Mouse (Mus musculus) CH12.LX (cell line): Measurements from ENCODE around the gene Sox10. TPM values are rescaled to one million over a fixed set of nuclear protein-coding genes. Genes with fewer than 3 reads are reported as not detected.
A peak's percentile ranks its signal among the peaks of the same experiment; 100 is the strongest.

Experiments
- DNase-seq: peaks from one replicate; pipeline ENCODE4 v3.0.0-alpha.2; 2013; ENCODE audit errors: extremely low read depth
- H3K27ac ChIP-seq: 2 replicates; pipeline ENCODE4 v1.5.1; 2012; ENCODE audit warnings: low read depth, mild to moderate bottlenecking, control low read depth, moderate library complexity; ENCODE audit not compliant: insufficient read depth
- H3K27me3 ChIP-seq: replicated peaks from 2 replicates; pipeline ENCODE3; 2012; ENCODE audit warnings: inconsistent platforms
- H3K36me3 ChIP-seq, 2 experiments: replicated peaks in 1 of 2; 2 replicates each; pipeline versions ENCODE3 to v1.6.1; 2012; ENCODE audit warnings: inconsistent platforms in 1 of 2, low read length in 1 of 2, mild to moderate bottlenecking in 1 of 2, mixed read lengths in 1 of 2, moderate library complexity in 1 of 2; ENCODE audit not compliant: control insufficient read depth in 1 of 2, insufficient read depth in 1 of 2
- H3K4me1 ChIP-seq, 2 experiments: 2 replicates each; pipeline ENCODE4 v1.6.1; 2012; ENCODE audit warnings: inconsistent platforms in 1 of 2, moderate library complexity in 1 of 2; ENCODE audit not compliant: insufficient read depth in 2 of 2, control insufficient read depth in 1 of 2
- H3K4me2 ChIP-seq: 2 replicates; pipeline ENCODE4 v1.6.1; 2012; ENCODE audit warnings: low read depth, mild to moderate bottlenecking, control low read depth; ENCODE audit not compliant: poor library complexity, insufficient read depth, severe bottlenecking
- H3K4me3 ChIP-seq, 3 experiments: fragments of 150-350 bp in 1 of 3; sonication (generic) in 1 of 3; replicated peaks in 1 of 3; 2 replicates each; pipeline versions ENCODE3 to v1.5.1; 2011 to 2012; ENCODE audit warnings: low read depth in 2 of 3, low read length in 2 of 3, mild to moderate bottlenecking in 2 of 3, moderate library complexity in 2 of 3, control low read depth in 1 of 3, improper control_type of control experiment in 1 of 3, inconsistent platforms in 1 of 3, mixed read lengths in 1 of 3; ENCODE audit not compliant: poor library complexity in 1 of 3
- H3K79me2 ChIP-seq: replicated peaks from 2 replicates; pipeline ENCODE4 v1.6.1; 2012; ENCODE audit warnings: mild to moderate bottlenecking, moderate library complexity; ENCODE audit not compliant: control insufficient read depth, poor library complexity, insufficient read depth, severe bottlenecking; ENCODE audit errors: extremely low read depth
- H3K9ac ChIP-seq: 2 replicates; pipeline ENCODE4 v1.6.1; 2012; ENCODE audit warnings: low read depth, mild to moderate bottlenecking, control low read depth, moderate library complexity; ENCODE audit not compliant: insufficient read depth
- H3K9me3 ChIP-seq: replicated peaks from 2 replicates; pipeline ENCODE3; 2012; ENCODE audit warnings: low read length, inconsistent platforms, mixed read lengths
- CHD1 ChIP-seq: IDR thresholded peaks from 2 replicates; pipeline ENCODE4 v1.6.1; 2012; ENCODE audit warnings: low read depth, low read length, improper control_type of control experiment, inconsistent platforms
- CTCF ChIP-seq, 2 experiments: IDR thresholded peaks in 1 of 2; conservative IDR thresholded peaks in 1 of 2; 2 replicates each; pipeline ENCODE4 v1.5.1; 2011 to 2012; ENCODE audit warnings: low read depth in 2 of 2, low read length in 2 of 2, improper control_type of control experiment in 1 of 2, inconsistent platforms in 1 of 2, mild to moderate bottlenecking in 1 of 2, moderate library complexity in 1 of 2
- MAX ChIP-seq: IDR thresholded peaks from 2 replicates; pipeline ENCODE4 v1.6.1; 2011; ENCODE audit warnings: low read length, improper control_type of control experiment
- MXI1 ChIP-seq: IDR thresholded peaks from 2 replicates; pipeline ENCODE4 v1.6.1; 2011; ENCODE audit warnings: mild to moderate bottlenecking, low read depth, low read length, improper control_type of control experiment
- NELFE ChIP-seq: IDR thresholded peaks from 2 replicates; pipeline ENCODE4 v1.6.1; 2011; ENCODE audit warnings: low read depth, low read length, improper control_type of control experiment
- PAX5 ChIP-seq: IDR thresholded peaks from 2 replicates; pipeline ENCODE4 v1.6.1; 2012; ENCODE audit warnings: low read length, inconsistent platforms, mixed read lengths
- POLR2A ChIP-seq: IDR thresholded peaks from 2 replicates; pipeline ENCODE4 v1.6.1; 2011; ENCODE audit warnings: low read depth, mild to moderate bottlenecking, improper control_type of control experiment, low read length
- RAD21 ChIP-seq: IDR thresholded peaks from 2 replicates; pipeline ENCODE4 v1.6.1; 2011; ENCODE audit warnings: low read depth, mild to moderate bottlenecking, low read length, improper control_type of control experiment, moderate library complexity
- SIN3A ChIP-seq: IDR thresholded peaks from 2 replicates; pipeline ENCODE4 v1.6.1; 2012; ENCODE audit warnings: low read length, improper control_type of control experiment, inconsistent platforms
- UBTF ChIP-seq: IDR thresholded peaks from 2 replicates; pipeline ENCODE4 v1.6.1; 2012; ENCODE audit warnings: low read depth, mild to moderate bottlenecking, inconsistent platforms, low read length, improper control_type of control experiment, moderate library complexity
- USF1 ChIP-seq: IDR thresholded peaks from 2 replicates; pipeline ENCODE4 v1.6.1; 2014; ENCODE audit warnings: low read depth, mild to moderate bottlenecking, inconsistent platforms, low read length, improper control_type of control experiment
- ZC3H11A ChIP-seq: IDR thresholded peaks from 2 replicates; pipeline ENCODE4 v1.6.1; 2012; ENCODE audit warnings: low read depth, mild to moderate bottlenecking, inconsistent platforms, low read length, improper control_type of control experiment
- ZKSCAN1 ChIP-seq: IDR thresholded peaks from 2 replicates; pipeline ENCODE4 v1.6.1; 2012; ENCODE audit warnings: low read depth, inconsistent platforms, low read length, improper control_type of control experiment, borderline replicate concordance
- dilution Hi-C: fragments of 300-500 bp; cut with MboI; formaldehyde crosslinking; loops from 2 replicates; pipeline ENCODE4 v1.14.3; 2020; ENCODE audit warnings: low sequenced_read_pairs; ENCODE audit not compliant: extremely low pct_unique_long_range_greater_than_20kb, extremely low pct_ligation_motif_present
- in situ Hi-C: fragments of 300-500 bp; cut with MboI; formaldehyde crosslinking; loops from 3 replicates; pipeline ENCODE4 v1.14.3; 2019; ENCODE audit warnings: low sequenced_read_pairs, low pct_ligation_motif_present, low pct_unique_long_range_greater_than_20kb, mixed read lengths
- polyA plus RNA-seq: library from polyadenylated mRNA; unstranded; fragments of >175 nt; gene quantifications from 2 replicates; pipeline ENCODE4 v1.2.1, GENCODE M21; 2012; ENCODE audit warnings: low read depth; ENCODE audit not compliant: insufficient read length
- total RNA-seq, 2 experiments: library from RNA; depleted of rRNA; stranded (reverse); fragments of 300-350 nt in 1 of 2; fragments of >200 nt in 1 of 2; gene quantifications; 2 replicates each; pipeline ENCODE4 v1.2.3; 2012 to 2014

Gene Sox10
- total and polyA plus RNA-seq, 3 experiments, result 0.08 TPM; not detected in 2

DNA sequence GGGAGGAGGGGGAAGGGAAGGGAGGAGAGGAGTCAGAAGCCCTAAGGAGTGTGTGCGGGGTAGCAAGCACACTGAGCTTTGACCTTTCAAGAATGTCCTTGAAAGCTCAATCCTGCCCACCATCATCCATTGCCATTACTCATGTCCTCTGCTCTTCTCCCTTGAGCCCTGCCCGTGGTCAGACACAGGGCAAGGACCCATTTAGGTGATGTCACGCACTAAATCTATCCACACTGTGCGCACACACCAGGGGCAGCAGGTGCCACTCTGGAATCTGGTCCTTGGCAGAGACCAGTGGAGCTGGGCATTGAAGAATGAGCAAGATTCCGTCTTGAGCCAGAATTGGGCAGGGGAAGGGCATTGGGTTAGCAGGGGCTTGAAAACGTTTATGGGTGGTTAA, 43.2 kb upstream of the Sox10 start:
- Histone ChIP-seq H3K27ac (no peak overlapping the region), H3K9ac (no peak overlapping the region), H3K4me1 (peaks cover 8 to 40% of the 10 kb centered on the region in 2 experiments), H3K36me3 (peaks cover 11 to 30% of the 10 kb centered on the region in 2 experiments), H3K79me2 (peaks cover 9% of the 10 kb centered on the region), H3K9me3 (no peaks in the 10 kb centered on the region), H3K4me2 (no peak overlapping the region), H3K27me3 (peaks cover 2% of the 10 kb centered on the region), H3K4me3 (no peak overlapping the region)
- no peak for DNase-seq
- dilution Hi-C loops (no loop called here), in situ Hi-C loops (no loop called here)
- no peak for TF ChIP-seq RAD21
- peak; percentile 34; the same call in 1 of the 2 replicates for TF ChIP-seq ZKSCAN1

DNA sequence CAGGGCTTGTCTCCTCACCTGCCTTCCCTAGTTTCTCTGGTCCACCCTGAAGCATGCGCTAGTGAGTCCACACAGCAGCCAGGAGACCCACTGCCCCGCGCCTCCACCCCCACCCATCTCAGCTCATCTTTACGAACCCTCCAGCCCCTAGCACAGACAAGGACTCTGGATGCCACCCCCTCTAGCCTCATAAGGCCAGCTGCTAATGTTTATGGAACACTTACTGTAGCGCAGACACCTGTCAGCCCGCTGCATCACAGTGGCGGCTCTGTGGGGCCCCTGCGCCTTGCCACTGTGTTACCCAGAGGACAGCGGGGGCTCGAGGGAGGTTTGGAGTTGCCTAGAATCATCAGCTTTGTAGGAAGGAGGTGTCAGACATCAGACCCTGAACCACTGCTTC, 37.5 kb upstream of the Sox10 start:
- no peak overlapping the region for H3K4me2 ChIP-seq
- H3K4me3 ChIP-seq, result no peak overlapping the region
- H3K79me2 ChIP-seq, result no peaks in the 10 kb centered on the region
- in situ Hi-C loops, result no loop called here
- H3K4me1 ChIP-seq, result peaks cover 21 to 24% of the 10 kb centered on the region in 2 experiments
- no peaks in the 10 kb centered on the region for H3K9me3 ChIP-seq
- no peaks in the 10 kb centered on the region for H3K36me3 ChIP-seq
- DNase-seq, result no peak
- dilution Hi-C loops, result no loop called here
- H3K27me3 ChIP-seq, result peaks cover 9% of the 10 kb centered on the region
- TF ChIP-seq PAX5 (no peak), USF1 (no peak), ZC3H11A (no peak), ZKSCAN1 (no peak), SIN3A (no peak), MAX (no peak), MXI1 (no peak), UBTF (no peak), CTCF (conservative IDR thresholded peaks at IDR 0.05 in 1 of 2, IDR thresholded peaks at IDR 0.05 in 1 of 2; ENCODE audit: low read depth in 2 of 2, low read length in 2 of 2) (no peak), CHD1 (no peak), NELFE (no peak), POLR2A (no peak)
- no peak overlapping the region for H3K9ac ChIP-seq
- H3K27ac ChIP-seq, result no peak overlapping the region

DNA sequence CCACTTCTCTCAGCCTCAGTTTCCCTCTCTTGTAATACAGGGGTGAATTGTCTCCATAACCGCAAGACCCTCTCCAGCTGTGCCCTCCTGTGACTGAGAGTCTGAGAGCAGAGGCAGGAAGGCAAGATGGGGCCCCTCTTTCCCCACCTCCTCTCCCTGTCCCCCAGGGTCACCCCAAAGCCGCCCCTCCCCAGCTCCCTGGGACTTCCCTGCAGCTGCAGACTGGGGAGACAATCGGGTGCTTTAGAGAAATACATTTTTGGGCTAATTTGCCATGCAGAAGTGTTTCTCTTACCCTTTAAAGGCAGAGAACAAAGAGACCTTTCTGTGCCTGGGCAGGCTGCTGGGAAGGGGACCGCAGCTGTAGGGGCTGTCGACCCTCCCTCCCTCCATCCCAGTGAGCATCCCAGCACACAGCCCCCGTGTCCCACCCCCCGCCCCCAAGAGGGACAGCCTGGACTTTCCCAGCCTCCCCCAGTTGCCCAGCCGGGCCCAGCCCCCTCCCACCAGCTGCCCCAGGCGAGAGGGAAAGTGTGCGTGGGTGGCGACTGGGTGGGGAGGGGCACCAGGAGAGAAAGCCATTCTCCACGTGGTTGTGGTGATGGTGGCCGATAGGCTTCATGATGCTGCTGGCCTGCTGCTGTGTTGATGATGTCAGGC, 36.6 kb upstream of the Sox10 start:
- TF ChIP-seq MAX (peak; percentile 38; the same call in 1 of the 2 replicates), ZKSCAN1 (no peak)
- dilution Hi-C loops, result no loop called here
- in situ Hi-C loops, result no loop called here
- Histone ChIP-seq H3K79me2 (no peaks in the 10 kb centered on the region), H3K27ac (no peak overlapping the region), H3K27me3 (peaks cover 10% of the 10 kb centered on the region), H3K9ac (no peak overlapping the region), H3K4me1 (peaks cover 21 to 24% of the 10 kb centered on the region in 2 experiments), H3K4me3 (no peak overlapping the region), H3K9me3 (no peaks in the 10 kb centered on the region), H3K36me3 (no peaks in the 10 kb centered on the region), H3K4me2 (peak overlapping the region; percentile 4; the same call in 1 of the 2 replicates)
- peak; percentile 21 for DNase-seq
